Mouse (Mus musculus): ENCODE data around the gene Ripor3. TPM values are rescaled to one million over a fixed set of nuclear protein-coding genes. Genes with fewer than 3 reads are reported as not detected.

Gene Ripor3
- total RNA-seq, 2 experiments from 2014 or later: 5.2 to 5.4 TPM

GRCm38 (mm10) chr2:168031842-168032241 lies 21.4 kb upstream of the Ripor3 start:
- DNase-seq (ENCODE audit: low spot score in 2 of 2): no peak

DNA sequence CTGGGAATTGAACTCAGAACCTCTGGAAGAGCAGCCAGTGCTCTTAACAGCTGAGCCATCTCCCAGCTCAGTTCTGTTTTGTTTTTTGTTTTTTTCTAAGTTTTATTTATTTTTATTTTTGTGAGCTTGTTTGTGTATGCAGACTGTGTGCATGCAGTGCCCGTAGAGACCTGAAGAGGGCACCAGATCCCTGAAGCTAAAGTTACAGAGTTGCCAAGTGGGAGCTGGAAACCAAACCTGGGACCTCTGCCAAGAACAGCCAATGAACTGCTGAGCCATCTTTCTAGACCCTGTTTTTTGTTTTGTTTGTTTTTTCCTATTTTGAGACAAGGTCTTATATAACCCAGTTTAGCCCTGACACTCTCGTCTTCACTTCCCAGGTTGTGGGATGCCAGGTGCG lies 18.0 kb upstream of the Ripor3 start:
- DNase-seq (ENCODE audit: low spot score in 2 of 2): no peak

GRCm38 (mm10) chr2:168026467-168026866 lies 16.0 kb upstream of the Ripor3 start:
- DNase-seq (ENCODE audit: low spot score in 2 of 2): no peak

DNA sequence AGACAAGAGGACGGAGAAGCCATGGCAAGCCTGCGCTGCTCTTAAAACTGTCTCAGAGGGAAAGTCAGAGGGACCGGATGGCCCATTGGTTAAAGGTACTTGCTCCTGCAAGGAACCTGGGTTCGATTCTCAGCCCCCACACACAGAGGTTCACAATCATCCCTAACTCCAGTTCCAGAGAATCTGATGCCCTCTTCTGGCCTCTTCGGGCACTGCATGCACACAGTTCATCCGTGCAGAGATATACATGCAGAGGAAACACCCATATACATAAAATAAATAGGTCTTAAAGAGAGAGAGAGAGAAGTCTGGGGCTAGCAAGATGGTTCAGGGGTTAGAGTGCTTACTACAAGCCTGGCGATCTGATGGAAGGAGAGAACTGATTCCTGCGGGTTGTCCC lies 15.5 kb upstream of the Ripor3 start:
- DNase-seq (ENCODE audit: low spot score in 2 of 2): no peak

DNA sequence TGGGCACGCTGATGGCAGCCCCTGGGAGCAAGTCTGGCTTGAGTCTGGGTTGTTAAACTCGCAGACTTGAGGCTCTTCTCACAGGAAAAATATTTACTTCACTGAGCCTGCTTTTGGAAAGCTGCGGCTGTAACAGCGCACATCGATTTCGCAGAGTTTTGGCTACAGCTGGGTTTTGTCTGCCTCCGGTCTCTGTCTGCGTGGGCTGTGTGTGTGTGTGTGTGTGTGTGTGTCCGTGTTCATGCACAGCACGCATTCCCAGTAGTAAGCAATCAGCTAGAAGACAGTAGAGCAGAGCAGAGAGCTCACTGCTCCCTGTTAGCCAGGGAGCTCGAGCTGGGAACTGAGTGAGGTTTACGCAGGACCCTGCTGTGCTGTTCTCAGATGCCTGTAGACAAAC lies 14.8 kb upstream of the Ripor3 start:
- no peak for DNase-seq (ENCODE audit: low spot score in 2 of 2)

DNA sequence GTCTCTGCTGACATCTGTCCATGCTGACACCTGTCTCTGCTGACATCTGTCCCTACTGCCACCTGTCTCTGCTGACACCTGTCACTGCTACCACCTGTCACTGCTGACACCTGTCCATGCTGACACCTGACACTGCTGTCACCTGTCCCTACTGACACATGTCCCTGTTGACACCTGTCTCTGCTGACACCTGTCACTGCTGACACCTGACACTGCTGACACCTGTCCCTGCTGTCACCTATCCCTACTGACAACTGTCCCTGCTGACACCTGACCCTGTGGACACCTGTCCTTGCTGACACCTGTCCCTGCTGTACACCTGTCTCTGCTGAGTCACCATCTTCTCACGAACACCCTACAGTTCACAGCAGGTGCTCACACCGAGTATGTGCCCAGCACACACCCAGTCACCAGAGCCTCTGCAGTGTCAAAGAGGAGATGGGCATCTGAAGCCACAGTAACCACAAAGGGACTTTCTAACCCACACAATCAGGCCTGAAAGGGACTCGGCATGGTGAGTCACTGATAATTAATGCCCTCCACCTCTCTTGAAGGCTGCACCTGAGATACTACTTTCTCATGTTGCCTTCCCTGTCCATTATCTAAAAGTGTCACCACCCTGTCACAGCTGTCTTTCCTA lies 13.5 kb upstream of the Ripor3 start:
- DNase-seq (ENCODE audit: low spot score in 2 of 2): no peak

DNA sequence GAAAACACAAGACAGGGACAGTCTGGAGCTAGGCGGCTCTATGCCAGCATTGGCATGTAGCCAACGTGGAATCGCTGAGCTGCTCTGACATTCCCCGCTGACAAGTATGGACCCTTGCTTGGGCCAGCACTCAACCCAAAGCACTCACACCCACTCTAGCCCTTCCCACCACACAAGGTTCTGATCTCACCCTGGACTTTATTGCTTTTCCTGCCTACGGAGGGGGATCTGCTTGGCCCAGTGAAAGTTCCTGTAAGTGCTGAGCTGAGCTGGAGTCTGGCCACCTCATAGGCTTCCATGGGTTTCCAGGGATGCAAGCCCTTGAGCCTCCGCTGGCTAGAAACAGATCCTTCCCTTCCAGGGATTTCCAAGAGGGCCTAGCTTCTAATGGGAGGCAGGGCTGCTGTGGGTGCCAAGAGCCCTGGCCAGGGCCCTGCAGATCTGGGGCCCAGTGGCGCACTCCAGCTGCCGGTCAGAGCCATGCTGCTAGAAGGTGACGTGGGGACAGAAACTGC lies 8.8 kb upstream of the Ripor3 start:
- no peak for DNase-seq (ENCODE audit: low spot score in 2 of 2)

DNA sequence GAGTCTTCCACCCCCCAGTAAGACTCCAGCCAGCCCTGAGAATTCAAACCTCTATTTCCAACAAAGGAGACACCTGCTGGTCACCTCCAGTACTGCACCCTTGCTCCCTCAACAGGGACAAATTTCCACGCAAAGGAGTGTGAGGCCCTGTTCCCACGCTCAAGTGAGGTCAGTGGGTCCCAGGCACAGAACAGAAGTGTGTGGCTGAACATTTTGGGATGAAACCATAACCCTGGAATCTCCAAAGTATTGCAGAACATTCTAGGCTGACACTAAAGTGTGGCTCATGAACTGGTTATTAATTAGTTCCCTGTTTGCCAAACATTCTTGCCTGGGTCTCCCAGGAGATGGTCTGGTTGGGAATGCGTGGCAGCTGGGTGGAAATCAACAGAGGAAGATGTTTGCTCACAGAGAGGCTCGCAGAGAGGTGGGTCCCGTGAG lies 6.6 kb upstream of the Ripor3 start:
- DNase-seq (ENCODE audit: low spot score in 2 of 2): peak; percentile 39 to 46

- DNase-seq (ENCODE audit: low spot score in 2 of 2): no peak
These were observed 475 bp upstream of the Ripor3 start for GRCm38 (mm10) chr2:168010893-168011292.

DNA sequence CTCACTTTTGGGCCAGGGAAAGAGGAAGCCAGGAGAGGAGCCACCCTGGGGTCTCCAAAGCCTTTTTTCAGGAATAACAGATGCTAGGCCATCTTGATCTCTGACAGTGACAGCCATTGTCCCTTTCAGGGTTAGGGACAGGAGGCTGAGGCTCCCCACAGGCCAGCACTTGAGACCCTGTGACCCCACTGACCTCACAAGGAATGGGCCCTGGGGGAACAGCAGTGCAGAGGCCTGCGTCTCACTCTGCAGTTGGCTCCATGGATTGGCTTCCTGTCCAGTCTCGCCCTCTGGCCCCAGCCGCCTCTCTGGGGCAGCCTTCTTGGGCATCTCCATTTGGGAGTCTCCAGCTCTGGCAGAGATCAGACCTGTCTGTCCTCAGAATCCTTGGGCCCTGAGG lies 2.3 kb downstream of the Ripor3 start:
- DNase-seq (ENCODE audit: low spot score in 2 of 2): no peak

GRCm38 (mm10) chr2:168006489-168006888 lies 3.9 kb downstream of the Ripor3 start:
- no peak for DNase-seq (ENCODE audit: low spot score in 2 of 2)

- DNase-seq (ENCODE audit: low spot score in 2 of 2): no peak
These were observed 4.8 kb downstream of the Ripor3 start for GRCm38 (mm10) chr2:168005616-168006015.

- DNase-seq (ENCODE audit: low spot score in 2 of 2): no peak
These were observed 5.4 kb downstream of the Ripor3 start for GRCm38 (mm10) chr2:168005005-168005404.

DNA sequence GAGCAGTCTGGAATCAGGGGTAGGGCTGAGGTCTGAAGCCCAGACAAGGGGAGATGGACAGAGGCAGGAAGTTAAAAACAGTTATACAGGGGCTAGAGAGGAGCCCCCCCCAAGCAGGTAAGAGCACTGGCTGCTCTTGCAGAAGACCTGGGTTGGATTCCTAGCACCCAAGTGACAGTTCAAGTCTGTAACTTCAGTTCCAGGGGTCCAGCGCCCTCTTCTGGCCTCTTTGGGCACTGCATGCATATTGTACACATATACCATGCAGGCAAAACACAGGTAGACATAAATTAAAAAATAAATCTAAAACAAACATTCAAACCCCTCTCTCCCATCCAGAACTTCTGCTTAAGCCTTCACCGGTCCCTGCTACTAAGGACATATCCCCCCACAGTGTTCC lies 6.0 kb downstream of the Ripor3 start:
- no peak for DNase-seq (ENCODE audit: low spot score in 2 of 2)

DNA sequence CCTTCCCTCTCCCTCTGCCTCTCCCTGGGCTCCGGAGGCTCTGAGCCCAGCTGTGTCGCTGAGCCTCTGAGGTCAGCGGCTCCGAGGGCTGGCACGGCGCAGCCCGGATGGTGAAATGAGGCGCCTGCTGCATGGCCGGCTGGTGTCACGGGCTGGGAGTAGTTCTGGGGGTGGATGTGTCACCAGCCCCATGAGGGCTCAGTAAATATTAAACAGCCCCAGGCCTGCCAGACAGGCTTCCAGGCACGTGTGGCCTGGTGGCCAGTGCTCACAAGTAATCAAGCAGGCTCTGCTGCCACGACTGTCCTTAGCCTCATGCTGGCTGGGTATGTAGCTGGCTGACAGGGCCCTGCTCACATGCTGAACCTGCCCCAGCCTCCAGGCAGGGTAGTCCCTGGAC lies 7.0 kb downstream of the Ripor3 start:
- DNase-seq (ENCODE audit: low spot score in 2 of 2): no peak

GRCm38 (mm10) chr2:168002884-168003283 lies 7.5 kb downstream of the Ripor3 start:
- DNase-seq (ENCODE audit: low spot score in 2 of 2): no peak

DNA sequence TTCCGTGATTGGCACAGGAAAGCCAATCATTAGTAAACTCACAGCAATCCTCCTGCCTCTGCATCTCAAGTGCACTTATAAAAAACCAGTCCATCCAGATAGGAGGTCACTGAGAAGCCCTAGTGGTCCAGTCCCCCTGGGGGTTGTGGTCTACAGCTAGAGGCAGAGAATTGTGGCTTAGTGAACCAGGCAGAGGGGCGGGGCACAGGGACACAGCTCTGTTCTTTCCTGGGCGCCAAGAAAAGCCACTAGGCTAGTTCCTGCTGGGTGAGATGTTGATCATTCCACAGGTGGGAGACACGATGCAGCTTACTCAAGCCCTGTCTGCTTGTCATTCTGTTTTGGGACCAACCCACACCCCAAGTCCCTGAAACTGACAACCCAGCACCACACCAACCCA lies 8.2 kb downstream of the Ripor3 start:
- no peak for DNase-seq (ENCODE audit: low spot score in 2 of 2)

GRCm38 (mm10) chr2:167999145-167999743 lies 11.2 kb downstream of the Ripor3 start:
- DNase-seq (ENCODE audit: low spot score in 2 of 2): no peak

DNA sequence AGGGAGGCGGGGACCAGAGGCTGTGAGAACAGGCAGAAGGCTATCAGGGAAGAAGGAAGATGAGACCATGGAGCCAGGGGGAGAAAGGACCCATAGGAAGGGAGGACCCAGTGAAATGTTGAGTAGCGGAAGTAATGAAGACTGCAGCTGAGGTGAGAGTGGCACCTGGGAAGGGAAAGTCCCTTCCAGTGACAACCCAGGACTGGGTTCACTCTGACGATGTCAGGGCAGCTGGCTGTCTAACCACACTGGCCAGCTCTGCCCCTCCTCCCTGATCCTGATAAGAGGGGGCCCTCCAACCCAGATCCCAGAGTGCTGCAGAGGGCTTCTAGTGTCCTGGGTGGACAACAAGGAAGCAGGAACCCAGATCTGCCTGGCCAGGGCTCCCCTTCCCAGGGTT lies 12.9 kb downstream of the Ripor3 start:
- no peak for DNase-seq (ENCODE audit: low spot score in 2 of 2)

DNA sequence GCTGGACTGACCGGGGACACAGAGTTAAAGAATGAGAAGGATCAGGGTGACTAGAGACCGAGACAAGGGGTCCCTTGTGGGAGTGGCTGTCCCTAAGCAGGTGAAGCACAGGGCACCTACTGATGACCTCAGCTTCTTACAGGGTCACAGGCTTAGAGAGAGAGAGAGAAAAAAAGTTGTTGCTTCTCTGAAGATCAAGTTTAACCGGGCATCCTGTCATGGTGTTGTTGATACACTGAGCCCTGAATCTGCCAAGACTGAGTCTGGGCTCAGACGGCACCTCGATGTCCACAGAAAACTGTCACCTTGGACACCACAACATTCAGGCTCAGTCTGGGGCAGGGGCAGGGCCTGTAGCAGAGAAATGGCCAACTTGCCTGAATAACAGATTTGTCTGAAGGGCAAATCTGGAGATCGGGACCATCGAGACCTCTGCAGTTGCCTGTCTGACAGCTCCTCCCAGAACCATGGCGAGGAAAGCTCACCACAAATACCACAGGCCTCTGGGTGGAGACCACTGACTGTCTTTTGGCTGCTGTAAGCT lies 13.7 kb downstream of the Ripor3 start:
- DNase-seq (ENCODE audit: low spot score in 2 of 2): no peak

DNA sequence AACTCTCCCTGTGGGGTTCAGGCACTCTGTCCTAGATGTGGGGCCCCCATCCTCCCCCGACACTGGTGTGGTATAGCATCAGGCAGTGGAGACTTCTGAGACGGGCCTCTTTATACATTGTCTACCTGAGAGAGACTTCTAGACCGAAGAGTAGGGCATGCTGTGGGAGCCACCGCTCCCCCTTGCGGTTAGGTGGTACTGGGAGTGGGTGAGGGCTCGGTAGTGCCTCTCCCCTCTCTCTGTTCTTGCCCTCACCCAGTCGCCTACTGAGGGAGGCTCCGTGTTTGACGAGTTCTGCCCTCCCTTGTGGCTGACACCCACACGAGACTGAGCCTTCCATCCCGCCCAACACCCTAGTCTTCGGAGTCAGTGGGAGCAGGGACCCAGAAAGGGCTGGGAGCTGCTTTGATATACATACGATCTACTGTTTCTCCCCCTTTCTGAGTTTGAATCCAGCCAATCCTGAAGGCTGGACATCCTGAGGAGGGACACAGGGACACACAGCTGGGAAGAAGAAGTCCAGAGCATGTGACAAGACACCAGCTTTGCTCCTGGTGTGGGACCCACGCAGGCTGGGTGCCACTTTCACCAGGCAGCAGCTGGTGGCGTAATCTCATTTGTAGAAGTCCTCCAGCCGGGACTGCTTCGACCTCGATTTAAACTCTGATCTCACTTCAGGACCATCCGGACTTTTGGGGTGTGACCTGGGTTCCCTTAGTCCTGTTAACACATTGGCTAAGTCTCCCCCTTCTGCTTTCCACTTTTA lies 14.4 kb downstream of the Ripor3 start:
- no peak for DNase-seq (ENCODE audit: low spot score in 2 of 2)

DNA sequence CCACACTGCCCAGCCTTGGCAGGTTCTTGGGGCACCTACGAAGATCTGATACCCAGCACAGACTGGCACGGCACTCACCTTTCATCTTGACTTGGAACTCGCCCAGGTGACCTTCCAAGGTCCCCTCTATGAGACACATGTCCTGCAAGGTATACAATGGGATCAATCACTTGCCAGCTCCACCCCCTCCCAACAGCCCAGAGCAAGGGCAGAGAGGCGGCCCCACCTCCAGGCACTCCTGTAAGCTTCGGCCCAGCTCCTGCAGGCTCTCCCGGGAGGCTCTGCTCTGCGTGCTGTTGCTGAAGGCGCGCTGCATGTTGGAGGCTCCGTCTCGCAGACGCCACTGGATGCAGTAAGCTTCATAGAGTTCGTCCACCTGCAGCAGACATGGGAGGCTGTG lies 17.2 kb downstream of the Ripor3 start:
- no peak for DNase-seq (ENCODE audit: low spot score in 2 of 2)

All from adrenal gland, postnatal 4 days (tissue).